Mouse (Mus musculus) forebrain, embryonic 16.5 days (tissue): Measurements from ENCODE around the gene Zfp646. TPM values are rescaled to one million over a fixed set of nuclear protein-coding genes. Genes with fewer than 3 reads are reported as not detected.
A peak's percentile ranks its signal among the peaks of the same experiment; 100 is the strongest.

Experiments used
- ATAC-seq: fragments of 200-750 bp; cut with Nextera tagmentation; 2 replicates; pipeline ENCODE4 v1.8.0; 2017; ENCODE audit warnings: mild to moderate bottlenecking, moderate library complexity
- H3K27ac ChIP-seq: fragments of 300-500 bp; sonication (generic); 2 replicates; pipeline ENCODE4 v1.5.1; 2014; ENCODE audit warnings: low read length, control low read depth
- H3K27me3 ChIP-seq: fragments of 300-500 bp; sonication (generic); replicated peaks from 2 replicates; pipeline ENCODE4 v1.6.1; 2014; ENCODE audit warnings: low read length; ENCODE audit not compliant: control insufficient read depth, insufficient read depth
- H3K36me3 ChIP-seq: fragments of 300-500 bp; sonication (generic); 2 replicates; pipeline ENCODE4 v1.6.1; 2014; ENCODE audit not compliant: control insufficient read depth, insufficient read depth
- H3K4me1 ChIP-seq: fragments of 300-500 bp; sonication (generic); replicated peaks from 2 replicates; pipeline ENCODE4 v1.6.1; 2014; ENCODE audit warnings: low read length; ENCODE audit not compliant: control insufficient read depth, insufficient read depth
- H3K4me2 ChIP-seq: fragments of 300-500 bp; sonication (generic); 2 replicates; pipeline ENCODE4 v1.6.1; 2014; ENCODE audit warnings: mild to moderate bottlenecking, low read length, control low read depth
- H3K4me3 ChIP-seq: fragments of 300-500 bp; sonication (generic); replicated peaks from 2 replicates; pipeline ENCODE4 v1.5.1; 2014; ENCODE audit warnings: mild to moderate bottlenecking, low read length, control low read depth
- H3K9ac ChIP-seq: fragments of 300-500 bp; sonication (generic); replicated peaks from 2 replicates; pipeline ENCODE4 v1.6.1; 2014; ENCODE audit warnings: low read depth, low read length, control low read depth
- H3K9me3 ChIP-seq: fragments of 300-500 bp; sonication (generic); 2 replicates; pipeline ENCODE4 v1.6.1; 2016; ENCODE audit warnings: low read length; ENCODE audit not compliant: control insufficient read depth
- WGBS: fragments of 180-500 bp; shearing (Covaris S2); extraction: QIAGEN DNeasy Blood & Tissue Kit; methylation state at CpG from one replicate; pipeline ENCODE4 v1.1.7; 2014; 5-methylcytosine and 5-hydroxymethylcytosine counted together
- polyA plus RNA-seq: library from polyadenylated mRNA; unstranded; fragments of >200 nt; fragmentation: Nextera tagmentation; extraction: Ambion mirVana; gene quantifications from 2 replicates; pipeline ENCODE4 v1.2.1, GENCODE M21; 2015

Gene Zfp646
- polyA plus RNA-seq, 1 experiment from 2014 or later: 14.4 TPM

- Histone ChIP-seq H3K27me3 (peaks cover 23% of the 10 kb centered on the region), H3K27ac (no peak overlapping the region), H3K4me3 (no peak overlapping the region), H3K4me2 (no peak overlapping the region), H3K9me3 (no peaks in the 10 kb centered on the region), H3K4me1 (peaks cover 18% of the 10 kb centered on the region), H3K9ac (no peak overlapping the region), H3K36me3 (no peaks in the 10 kb centered on the region)
- WGBS: 17% methylated on average over 13 of the region's 13 CpGs
- ATAC-seq: no peak
These were observed 56.4 kb downstream of the Zfp646 start for GRCm38 (mm10) chr7:127932273-127933031.

- WGBS: 90% methylated on average over 5 of the region's 5 CpGs
- H3K27me3 ChIP-seq: peaks cover 14% of the 10 kb centered on the region
- H3K4me2 ChIP-seq: no peak overlapping the region
- no peaks in the 10 kb centered on the region for H3K9me3 ChIP-seq
- H3K27ac ChIP-seq: no peak overlapping the region
- H3K36me3 ChIP-seq: no peaks in the 10 kb centered on the region
- ATAC-seq: no peak
- H3K4me1 ChIP-seq: peaks cover 18% of the 10 kb centered on the region
- no peak overlapping the region for H3K4me3 ChIP-seq
- H3K9ac ChIP-seq: no peak overlapping the region
These were observed 58.1 kb downstream of the Zfp646 start for GRCm38 (mm10) chr7:127934075-127934474.

- Histone ChIP-seq H3K4me3 (peak overlapping the region; percentile 84), H3K36me3 (no peaks in the 10 kb centered on the region)
- 6% methylated on average over 32 of the region's 32 CpGs for WGBS
These were observed 59.2 kb downstream of the Zfp646 start for GRCm38 (mm10) chr7:127935028-127935722.

More at GRCm38 (mm10) chr7:127935028-127935722, 59.2 kb downstream of the Zfp646 start:
- Histone ChIP-seq H3K27me3 (peaks cover 5% of the 10 kb centered on the region), H3K9me3 (no peaks in the 10 kb centered on the region), H3K27ac (peak overlapping the region; percentile 65), H3K4me1 (peaks cover 14% of the 10 kb centered on the region), H3K4me2 (peak overlapping the region; percentile 90), H3K9ac (peak overlapping the region; percentile 91)
- peak; percentile 98 for ATAC-seq

Other genes with a start within 250 kb of the Zfp646 start
- gene Bcl7c, start 167.3 kb upstream of the Zfp646 start, polyA plus RNA-seq: 30.6 and 33.8 TPM in 2 replicates
- gene Ctf1, start 163.5 kb upstream of the Zfp646 start, polyA plus RNA-seq: 3.5 and 4.5 TPM in 2 replicates
- gene Ctf2, start 144.1 kb upstream of the Zfp646 start, polyA plus RNA-seq: 0.11 and 0.17 TPM in 2 replicates
- gene Fbxl19, start 131.7 kb upstream of the Zfp646 start, polyA plus RNA-seq: 8.0 and 8.4 TPM in 2 replicates
- 9.5 and 9.6 TPM in 2 replicates for gene Orai3, start 106.4 kb upstream of the Zfp646 start, polyA plus RNA-seq
- gene Setd1a, start 99.6 kb upstream of the Zfp646 start, polyA plus RNA-seq: 19.8 and 20.7 TPM in 2 replicates
- not detected in 2 replicates for gene Gm49388, start 90.6 kb upstream of the Zfp646 start, polyA plus RNA-seq
- gene Hsd3b7, start 75.6 kb upstream of the Zfp646 start, polyA plus RNA-seq: 7.3 and 10.7 TPM in 2 replicates
- gene Stx4a, start 51.9 kb upstream of the Zfp646 start, polyA plus RNA-seq: 17.8 and 22.2 TPM in 2 replicates
- gene Stx1b, start 51.7 kb upstream of the Zfp646 start, polyA plus RNA-seq: 37.9 and 50.8 TPM in 2 replicates
- gene Zfp668, start 607 bp downstream of the Zfp646 start, polyA plus RNA-seq: 43.4 and 45.4 TPM in 2 replicates
- gene Prss53, start 14.7 kb downstream of the Zfp646 start, polyA plus RNA-seq: 0.87 and 1.3 TPM in 2 replicates
- not detected in 2 replicates for gene Gm21974, start 19.2 kb downstream of the Zfp646 start, polyA plus RNA-seq
- 63.9 and 74.4 TPM in 2 replicates for gene Vkorc1, start 19.4 kb downstream of the Zfp646 start, polyA plus RNA-seq
- gene Bckdk, start 27.9 kb downstream of the Zfp646 start, polyA plus RNA-seq: 79.4 and 81.7 TPM in 2 replicates
- gene Kat8, start 36.3 kb downstream of the Zfp646 start, polyA plus RNA-seq: 53.3 and 55.4 TPM in 2 replicates
- gene Prss8, start 53.9 kb downstream of the Zfp646 start, polyA plus RNA-seq: 0.19 and 0.32 TPM in 2 replicates
- gene Prss36, start 70.5 kb downstream of the Zfp646 start, polyA plus RNA-seq: 13.2 TPM in 2 replicates
- gene Fus, start 91.2 kb downstream of the Zfp646 start, polyA plus RNA-seq: 342 and 386 TPM in 2 replicates
- gene Pycard, start 117.6 kb downstream of the Zfp646 start, polyA plus RNA-seq: 4.9 and 5.1 TPM in 2 replicates
- gene Trim72, start 127.7 kb downstream of the Zfp646 start, polyA plus RNA-seq: not detected in 2 replicates
- 0.99 and 1.1 TPM in 2 replicates for gene Itgam, start 186.4 kb downstream of the Zfp646 start, polyA plus RNA-seq
- gene Gm49368, start 186.5 kb downstream of the Zfp646 start, polyA plus RNA-seq: not detected in 2 replicates